Mouse (Mus musculus) adipocyte (in vitro differentiated cells): ENCODE measurements at regions not wholly inside any gene's neighbourhood (a gene's known extent, or its start where the extent isn't known, plus 50 kb on each side); places are given as distances from the start of the nearest gene placed in this dataset.
A peak's percentile ranks its signal among the peaks of the same experiment; 100 is the strongest.

ENCODE experiments used
- DNase-seq: peaks from one replicate; pipeline ENCODE4 v3.0.0-alpha.2; 2016; ENCODE audit warnings: low spot score

DNA sequence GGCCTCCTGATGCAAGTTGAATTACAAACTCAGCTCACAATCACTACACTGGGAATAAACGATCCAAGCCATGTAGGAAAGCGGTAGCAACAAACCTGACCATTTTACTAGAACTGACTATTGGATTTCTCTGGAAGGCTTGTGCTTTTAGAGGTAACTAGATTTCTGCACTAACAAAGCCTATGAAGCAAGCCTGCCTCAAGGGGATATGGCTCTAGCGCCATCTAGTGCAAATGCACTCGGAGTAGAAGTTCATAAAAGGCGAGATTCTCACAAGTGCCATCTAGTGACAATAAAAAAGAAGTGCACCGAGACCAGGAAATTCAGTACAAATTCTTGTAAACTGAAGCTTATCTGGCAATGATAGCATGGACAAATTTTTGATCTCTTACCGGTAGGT is 364.9 kb upstream of the Fmr1 start:
- DNase-seq: peak; percentile 88
